Comparison of ENCODE assay signal across 19 mouse cellular contexts in genomic region chr3:146234530-146234929, GRCm38 (mm10). TPM values are rescaled to one million over a fixed set of nuclear protein-coding genes. Genes with fewer than 3 reads are reported as not detected.
DNase-seq lines count a peak whose midpoint lies in the region; ATAC-seq and TF ChIP-seq lines count a peak whose summit lies in the region.
"Had no signal": no experiment of that assay in that cellular context is flagged by ENCODE, and none has a peak within 500 bp of the region (broad histone marks: within the 10 kb centered on the region; RNA-seq: fewer than 3 reads in every experiment).

No protein-coding gene starts in this region.

- intact Hi-C loops in gastrocnemius, postnatal 14 days (cut with DNase I; ENCODE audit: low total_unique reads): no loop called here

- H3K9me3 ChIP-seq in midbrain, postnatal 0 days (ENCODE audit: low read length): no peaks in the 10 kb centered on the region
- H3K9me3 ChIP-seq: embryonic facial prominence, embryonic 13.5 days; forebrain, embryonic 12.5 days; heart, embryonic 13.5 days; hindbrain, embryonic 12.5 days had no signal

- H3K4me3 ChIP-seq in midbrain, postnatal 0 days (ENCODE audit: low read depth, low read length): no peak overlapping the region
- H3K4me3 ChIP-seq: embryonic facial prominence, embryonic 13.5 days; forebrain, embryonic 12.5 days; heart, embryonic 13.5 days; hindbrain, embryonic 12.5 days had no signal

- H3K36me3 ChIP-seq in midbrain, postnatal 0 days (ENCODE audit: insufficient read depth, low read length): no peaks in the 10 kb centered on the region
- H3K36me3 ChIP-seq: embryonic facial prominence, embryonic 13.5 days; forebrain, embryonic 12.5 days; hindbrain, embryonic 12.5 days had no signal

- ATAC-seq in common myeloid progenitor, adult 5-6 weeks (replicated peaks; ENCODE audit: low read depth, poor library complexity, severe bottlenecking): peak; percentile 47
- peak; percentile 75 for ATAC-seq in megakaryocyte progenitor cell, adult 5-6 weeks (replicated peaks; ENCODE audit: poor library complexity)
- ATAC-seq in midbrain, postnatal 0 days (ENCODE audit: low FRiP score): no peak
- ATAC-seq: forebrain, embryonic 16.5 days; hindbrain, postnatal 0 days had no signal

- H3K27ac ChIP-seq in midbrain, postnatal 0 days (ENCODE audit: low read depth, low read length): no peak overlapping the region
- H3K27ac ChIP-seq: embryonic facial prominence, embryonic 13.5 days; forebrain, embryonic 12.5 days; heart, embryonic 13.5 days; hindbrain, embryonic 12.5 days; hindbrain, postnatal 0 days had no signal

- no peak overlapping the region for H3K9ac ChIP-seq in midbrain, postnatal 0 days (replicated peaks; ENCODE audit: low read length, poor library complexity, severe bottlenecking)
- H3K9ac ChIP-seq: embryonic facial prominence, embryonic 13.5 days; forebrain, embryonic 12.5 days; hindbrain, embryonic 12.5 days had no signal

- no peaks in the 10 kb centered on the region for H3K27me3 ChIP-seq in midbrain, postnatal 0 days (ENCODE audit: insufficient read depth, low read length)
- H3K27me3 ChIP-seq: embryonic facial prominence, embryonic 13.5 days; heart, embryonic 13.5 days had no signal

- TF ChIP-seq CTCF in midbrain, postnatal 0 days (IDR thresholded peaks at IDR 0.05): no peak

- no peaks in the 10 kb centered on the region for H3K4me1 ChIP-seq in midbrain, postnatal 0 days (ENCODE audit: insufficient read depth, low read length)
- H3K4me1 ChIP-seq: forebrain, embryonic 12.5 days; hindbrain, embryonic 12.5 days had no signal

- no peak overlapping the region for H3K4me2 ChIP-seq in midbrain, postnatal 0 days (ENCODE audit: low read depth, low read length, poor library complexity, severe bottlenecking)
- H3K4me2 ChIP-seq: embryonic facial prominence, embryonic 13.5 days; forebrain, embryonic 12.5 days; heart, embryonic 13.5 days; hindbrain, embryonic 12.5 days had no signal

- peak; percentile 80 for DNase-seq in heart, adult 11 months
- no peak for DNase-seq in heart, adult 18-20 months
- peak; percentile 67 for DNase-seq in A20 (ENCODE audit: low read depth, low spot score)
- DNase-seq in midbrain, postnatal 0 days (ENCODE audit: low spot score): no peak
- DNase-seq in gastrocnemius, postnatal 14 days: no peak
- no peak for DNase-seq in left cerebral cortex, adult 18-20 months (ENCODE audit: low spot score in 2 of 2)
- DNase-seq: adrenal gland, adult 8-10 months; adrenal gland, postnatal 36 days; cerebellum, adult 2 months; cerebellum, postnatal 25 days; heart, postnatal 36 days had no signal

- 78% methylated on average over 10 of the region's 10 CpGs for WGBS in midbrain, postnatal 0 days

RNA-seq across cellular contexts. Expression of gene Lpar3, which starts 13.8 kb away (rescaled TPM):
- total RNA-seq in heart, adult 18-20 months (2021): under 1 TPM; 0.10 to 0.41 TPM
- not detected in 2 replicates for total RNA-seq in common myeloid progenitor, adult 5-6 weeks (2017)
- total RNA-seq in megakaryocyte progenitor cell, adult 5-6 weeks (2015): not detected in 2 replicates
- total RNA-seq in megakaryocyte progenitor cell, adult 5-6 weeks (2017): not detected in 2 replicates
- 0.66 and 1.6 TPM in 2 replicates for total RNA-seq in midbrain, postnatal 0 days (2014; rRNA removed)
- 0.31 and 0.55 TPM in 2 replicates for polyA plus RNA-seq in midbrain, postnatal 0 days (2015; fragmentation: Nextera tagmentation; extraction: Ambion mirVana)
- under 1 TPM; 0.18 to 0.29 TPM for total RNA-seq in gastrocnemius, postnatal 14 days (2021)
- total RNA-seq in left cerebral cortex, adult 18-20 months (2021): under 1 TPM; 0.28 to 0.40 TPM

Comparison
In these comparisons a context has a peak if more than half of its experiments do, and no peak if none do; other contexts are left out.
1. DNase-seq: peak in heart, adult 11 months (single experiment) and A20 (single experiment); none in heart, adult 18-20 months (0 of 2), midbrain, postnatal 0 days (single experiment), gastrocnemius, postnatal 14 days (single experiment) and left cerebral cortex, adult 18-20 months (0 of 2).